Mouse (Mus musculus): ENCODE measurements around the gene Mdh1. TPM values are rescaled to one million over a fixed set of nuclear protein-coding genes. Genes with fewer than 3 reads are reported as not detected.
A peak's percentile ranks its signal among the peaks of the same experiment; 100 is the strongest.

Gene Mdh1
- polyA plus RNA-seq (2012; rRNA removed) (44.6 and 80.4 TPM in 2 replicates), polyA plus RNA-seq (2014; fragmentation: Nextera tagmentation; extraction: Ambion mirVana) (184 and 189 TPM in 2 replicates)

- under 1% methylated on average over 42 of the region's 42 CpGs for WGBS (ENCODE audit: insufficient replicate concordance)
- H3K27ac ChIP-seq, result no peak within 1 kb of the TSS; the same call in 1 of the 2 replicates
- peak within 1 kb of the TSS; percentile 75 to 84 for H3K4me3 ChIP-seq (ENCODE audit: insufficient read depth in 1 of 2, low read depth in 2 of 2, low read length in 2 of 2)
- H3K4me1 ChIP-seq (replicated peaks; ENCODE audit: control insufficient read depth in 2 of 2, insufficient read depth in 2 of 2, low read length in 1 of 2), result peaks cover 8 to 11% of the 10 kb centered on the region in 2 experiments
- no peaks in the 10 kb centered on the region for H3K36me3 ChIP-seq (replicated peaks; ENCODE audit: control insufficient read depth, insufficient read depth, low read depth)
- no peaks in the 10 kb centered on the region for H3K27me3 ChIP-seq (ENCODE audit: control insufficient read depth, insufficient read depth, low read length)
- TF ChIP-seq EP300 (IDR thresholded peaks at IDR 0.05; ENCODE audit: low read depth), result no peak
- no peak for TF ChIP-seq CTCF (IDR thresholded peaks at IDR 0.05; ENCODE audit: low read depth)
- peak within 1 kb of the TSS; percentile 75 for H3K4me2 ChIP-seq (ENCODE audit: low read depth)
- ATAC-seq (ENCODE audit: insufficient read depth) (peak; percentile 94), DNase-seq (ENCODE audit: low read depth in 3 of 3, low spot score in 3 of 3) (peak; percentile 82 to 85 (median 83))
- peak within 1 kb of the TSS; percentile 70 for H3K9ac ChIP-seq (replicated peaks)
- H3K9me3 ChIP-seq (ENCODE audit: control insufficient read depth, low read length), result no peaks in the 10 kb centered on the region
Observed at GRCm38 (mm10) chr11:21571700-21572381, at the start of gene Mdh1, which contains the start of gene Wdpcp. Mdh1 (minus strand) TSS chr11:21572367. Wdpcp (plus strand) TSS chr11:21572235.

- Histone ChIP-seq H3K27me3 (ENCODE audit: control insufficient read depth, insufficient read depth, low read length) (no peaks in the 10 kb centered on the region), H3K36me3 (replicated peaks; ENCODE audit: control insufficient read depth, insufficient read depth, low read depth) (no peaks in the 10 kb centered on the region), H3K9me3 (ENCODE audit: control insufficient read depth, low read length) (no peaks in the 10 kb centered on the region), H3K27ac (no peak overlapping the region), H3K4me1 (replicated peaks; ENCODE audit: control insufficient read depth in 2 of 2, insufficient read depth in 2 of 2, low read length in 1 of 2) (no peaks in the 10 kb centered on the region), H3K4me3 (ENCODE audit: insufficient read depth in 1 of 2, low read depth in 2 of 2, low read length in 2 of 2) (no peak overlapping the region), H3K4me2 (ENCODE audit: low read depth) (no peak overlapping the region), H3K9ac (replicated peaks) (no peak overlapping the region)
- TF ChIP-seq CTCF (IDR thresholded peaks at IDR 0.05; ENCODE audit: low read depth), result no peak
- TF ChIP-seq EP300 (IDR thresholded peaks at IDR 0.05; ENCODE audit: low read depth), result no peak
- ATAC-seq (ENCODE audit: insufficient read depth), result no peak
- DNase-seq (ENCODE audit: low read depth in 3 of 3, low spot score in 3 of 3), result no peak
Observed at GRCm38 (mm10) chr11:21615915-21616314, 43.7 kb upstream of the Mdh1 start.

GRCm38 (mm10) chr11:21602497-21602896 is 30.3 kb upstream of the Mdh1 start:
- no peak overlapping the region for H3K4me2 ChIP-seq (ENCODE audit: low read depth)
- no peaks in the 10 kb centered on the region for H3K27me3 ChIP-seq (ENCODE audit: control insufficient read depth, insufficient read depth, low read length)
- no peak overlapping the region for H3K27ac ChIP-seq
- no peaks in the 10 kb centered on the region for H3K4me1 ChIP-seq (replicated peaks; ENCODE audit: control insufficient read depth in 2 of 2, insufficient read depth in 2 of 2, low read length in 1 of 2)
- ATAC-seq (ENCODE audit: insufficient read depth) (no peak), DNase-seq (ENCODE audit: low read depth in 3 of 3, low spot score in 3 of 3) (no peak)
- H3K36me3 ChIP-seq (replicated peaks; ENCODE audit: control insufficient read depth, insufficient read depth, low read depth), result no peaks in the 10 kb centered on the region
- H3K9ac ChIP-seq (replicated peaks), result no peak overlapping the region
- WGBS (ENCODE audit: insufficient replicate concordance), result 60% methylated on average over 5 of the region's 5 CpGs
- no peak overlapping the region for H3K4me3 ChIP-seq (ENCODE audit: insufficient read depth in 1 of 2, low read depth in 2 of 2, low read length in 2 of 2)
- no peaks in the 10 kb centered on the region for H3K9me3 ChIP-seq (ENCODE audit: control insufficient read depth, low read length)
- TF ChIP-seq CTCF (IDR thresholded peaks at IDR 0.05; ENCODE audit: low read depth) (no peak), EP300 (IDR thresholded peaks at IDR 0.05; ENCODE audit: low read depth) (no peak)

GRCm38 (mm10) chr11:21583286-21583685 is 11.1 kb upstream of the Mdh1 start:
- no peak for ATAC-seq (ENCODE audit: insufficient read depth)
- H3K4me2 ChIP-seq (ENCODE audit: low read depth), result no peak overlapping the region
- no peak overlapping the region for H3K9ac ChIP-seq (replicated peaks)
- no peak overlapping the region for H3K27ac ChIP-seq
- WGBS (ENCODE audit: insufficient replicate concordance), result 43% methylated on average over 1 of the region's 1 CpGs
- TF ChIP-seq EP300 (IDR thresholded peaks at IDR 0.05; ENCODE audit: low read depth) (no peak), CTCF (IDR thresholded peaks at IDR 0.05; ENCODE audit: low read depth) (no peak)
- H3K4me3 ChIP-seq (ENCODE audit: insufficient read depth in 1 of 2, low read depth in 2 of 2, low read length in 2 of 2), result no peak overlapping the region
- no peaks in the 10 kb centered on the region for H3K36me3 ChIP-seq (replicated peaks; ENCODE audit: control insufficient read depth, insufficient read depth, low read depth)
- no peaks in the 10 kb centered on the region for H3K9me3 ChIP-seq (ENCODE audit: control insufficient read depth, low read length)
- H3K27me3 ChIP-seq (ENCODE audit: control insufficient read depth, insufficient read depth, low read length), result no peaks in the 10 kb centered on the region; the same call in 1 of the 2 replicates
- DNase-seq (ENCODE audit: low read depth in 3 of 3, low spot score in 3 of 3), result no peak
- H3K4me1 ChIP-seq (replicated peaks; ENCODE audit: control insufficient read depth in 2 of 2, insufficient read depth in 2 of 2, low read length in 1 of 2), result no peaks in the 10 kb centered on the region; a peak in 1 of 4 replicates

GRCm38 (mm10) chr11:21581472-21581871 is 9.3 kb upstream of the Mdh1 start:
- ATAC-seq (ENCODE audit: insufficient read depth), result no peak
- Histone ChIP-seq H3K4me1 (replicated peaks; ENCODE audit: control insufficient read depth in 2 of 2, insufficient read depth in 2 of 2, low read length in 1 of 2) (no peaks in the 10 kb centered on the region; a peak in 1 of 4 replicates), H3K9ac (replicated peaks) (no peak overlapping the region), H3K4me3 (ENCODE audit: insufficient read depth in 1 of 2, low read depth in 2 of 2, low read length in 2 of 2) (no peak overlapping the region), H3K4me2 (ENCODE audit: low read depth) (no peak overlapping the region), H3K9me3 (ENCODE audit: control insufficient read depth, low read length) (no peaks in the 10 kb centered on the region), H3K36me3 (replicated peaks; ENCODE audit: control insufficient read depth, insufficient read depth, low read depth) (no peaks in the 10 kb centered on the region), H3K27me3 (ENCODE audit: control insufficient read depth, insufficient read depth, low read length) (no peaks in the 10 kb centered on the region), H3K27ac (no peak overlapping the region)
- 42% methylated on average over 7 of the region's 7 CpGs for WGBS (ENCODE audit: insufficient replicate concordance)
- DNase-seq (ENCODE audit: low read depth in 3 of 3, low spot score in 3 of 3), result no peak
- TF ChIP-seq EP300 (IDR thresholded peaks at IDR 0.05; ENCODE audit: low read depth), result no peak

All from liver, embryonic 14.5 days (tissue).